Mouse (Mus musculus) midbrain, embryonic 15.5 days (tissue): ENCODE measurements around the gene Smtn. TPM values are rescaled to one million over a fixed set of nuclear protein-coding genes. Genes with fewer than 3 reads are reported as not detected.

Experiments
- ATAC-seq: fragments of 200-750 bp; cut with Nextera tagmentation; replicated peaks from 2 replicates; pipeline ENCODE4 v1.8.0; 2017; ENCODE audit warnings: moderate TSS enrichment
- H3K27ac ChIP-seq: fragments of 300-500 bp; sonication (generic); 2 replicates; pipeline ENCODE4 v1.5.1; 2015; ENCODE audit warnings: mild to moderate bottlenecking, inconsistent platforms
- H3K27me3 ChIP-seq: fragments of 300-500 bp; sonication (generic); replicated peaks from 2 replicates; pipeline ENCODE4 v1.6.1; 2015; ENCODE audit warnings: inconsistent platforms
- H3K36me3 ChIP-seq: fragments of 300-500 bp; sonication (generic); replicated peaks from 2 replicates; pipeline ENCODE4 v1.6.1; 2015; ENCODE audit warnings: inconsistent platforms
- H3K4me1 ChIP-seq: fragments of 300-500 bp; sonication (generic); 2 replicates; pipeline ENCODE4 v1.6.1; 2015; ENCODE audit warnings: inconsistent platforms
- H3K4me2 ChIP-seq: fragments of 300-500 bp; sonication (generic); 2 replicates; pipeline ENCODE4 v1.6.1; 2015; ENCODE audit warnings: inconsistent platforms, mild to moderate bottlenecking, moderate library complexity
- H3K4me3 ChIP-seq: fragments of 300-500 bp; sonication (generic); 2 replicates; pipeline ENCODE4 v1.5.1; 2015; ENCODE audit warnings: mild to moderate bottlenecking, inconsistent platforms
- H3K9ac ChIP-seq: fragments of 300-500 bp; sonication (generic); 2 replicates; pipeline ENCODE4 v1.6.1; 2015; ENCODE audit warnings: mild to moderate bottlenecking, inconsistent platforms
- H3K9me3 ChIP-seq: fragments of 300-500 bp; sonication (generic); 2 replicates; pipeline ENCODE4 v1.6.1; 2016; ENCODE audit warnings: inconsistent platforms
- WGBS: fragments of 180-500 bp; shearing (Covaris S2); methylation state at CpG from one replicate; pipeline ENCODE4 v1.1.7; 2015; ENCODE audit warnings: mixed read lengths; 5-methylcytosine and 5-hydroxymethylcytosine counted together
- polyA plus RNA-seq: library from polyadenylated mRNA; unstranded; fragments of >200 nt; fragmentation: Nextera tagmentation; extraction: Ambion mirVana; gene quantifications from 2 replicates; pipeline ENCODE4 v1.2.1, GENCODE M21; 2015

Smtn gene
- polyA plus RNA-seq, 1 experiment from 2014 or later: 17.9 TPM

DNA sequence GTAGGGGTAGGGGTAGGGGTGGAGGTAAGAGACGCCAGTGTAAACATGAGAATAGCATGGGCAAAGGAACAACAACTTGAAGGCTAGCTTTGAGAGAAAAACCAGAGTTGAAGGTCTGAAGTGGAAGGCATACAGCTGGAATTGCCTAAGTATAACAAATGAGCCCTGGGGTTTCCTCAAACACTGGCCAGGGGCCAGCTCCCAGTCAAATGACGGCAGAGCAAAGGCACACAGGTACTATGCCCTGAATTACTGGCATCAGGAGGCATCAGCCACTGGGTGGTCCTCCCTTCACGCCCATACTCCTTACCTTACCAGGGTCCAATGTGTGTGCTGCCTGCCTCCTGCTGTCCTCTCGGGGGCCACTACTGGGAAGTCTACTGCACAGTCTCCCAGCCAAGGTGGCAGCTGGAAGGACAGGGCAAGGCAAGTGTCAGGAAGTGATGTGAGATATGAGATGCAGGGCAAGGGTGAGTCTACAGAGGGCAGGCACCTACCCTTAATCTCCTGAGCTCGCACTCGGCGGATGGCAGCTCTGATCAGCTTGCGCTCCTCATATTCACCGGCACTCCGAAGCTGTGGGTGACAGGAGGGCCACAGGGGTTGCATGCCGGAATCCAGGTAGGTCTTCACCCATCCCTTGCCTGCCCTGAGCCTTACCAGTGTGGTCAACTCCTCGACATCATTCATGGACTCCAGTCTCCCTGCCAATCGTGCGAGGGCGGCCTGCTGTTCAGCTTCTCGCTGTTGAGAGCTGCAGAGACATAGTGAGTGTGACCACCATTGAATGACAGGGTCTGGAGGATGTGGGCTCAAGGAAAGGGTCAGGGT is 8.1 kb downstream of the Smtn start:
- Histone ChIP-seq H3K4me2 (no peak overlapping the region), H3K4me1 (peaks cover 15% of the 10 kb centered on the region; the same call in 1 of the 2 replicates), H3K27me3 (no peaks in the 10 kb centered on the region), H3K36me3 (no peaks in the 10 kb centered on the region), H3K9ac (no peak overlapping the region), H3K9me3 (no peaks in the 10 kb centered on the region), H3K27ac (no peak overlapping the region), H3K4me3 (no peak overlapping the region)
- WGBS: 91% methylated on average over 16 of the region's 16 CpGs
- ATAC-seq: no peak

DNA sequence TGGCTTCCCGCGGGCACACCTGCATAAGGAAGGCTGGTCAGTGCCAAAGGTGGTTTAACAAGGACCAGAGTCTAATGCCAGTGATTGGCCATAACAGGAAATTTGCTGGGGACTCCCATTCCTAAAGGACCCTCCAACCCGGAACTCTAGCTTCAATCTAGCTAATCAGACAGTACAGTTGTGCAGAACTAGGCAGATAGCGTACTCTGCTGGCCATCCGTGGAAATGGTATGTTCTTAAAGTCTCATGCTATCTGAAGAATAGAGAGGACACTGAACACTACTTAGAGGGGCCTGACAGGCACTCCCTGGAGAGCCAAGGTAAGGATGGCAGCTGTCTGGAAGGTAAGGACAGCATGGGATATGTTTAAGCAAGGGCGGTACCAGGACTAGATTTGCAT is 8.8 kb downstream of the Smtn start:
- no peaks in the 10 kb centered on the region for H3K27me3 ChIP-seq
- no peak for ATAC-seq

DNA sequence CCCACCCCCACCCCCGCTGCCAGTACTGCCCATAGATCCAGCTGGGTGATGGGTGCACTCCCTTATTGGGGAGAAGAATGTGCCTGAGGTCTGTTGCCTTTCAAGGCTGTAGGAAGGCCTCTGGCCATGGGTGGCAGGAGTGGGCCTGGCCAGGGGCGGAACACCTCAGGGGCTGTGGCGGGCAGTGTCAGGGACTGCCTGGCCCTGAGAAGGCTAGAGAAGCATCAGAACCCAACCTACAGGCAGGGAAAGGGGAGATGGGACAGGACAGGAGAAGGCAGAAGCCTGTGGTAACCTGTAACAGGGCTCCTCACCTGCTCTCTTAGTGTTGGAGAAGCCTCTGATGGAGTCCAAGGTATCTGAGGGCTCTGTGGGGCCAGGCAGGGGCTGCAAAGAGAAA is 9.7 kb downstream of the Smtn start:
- Histone ChIP-seq H3K36me3 (no peaks in the 10 kb centered on the region), H3K4me3 (no peak overlapping the region), H3K4me2 (no peak overlapping the region), H3K9ac (no peak overlapping the region), H3K27ac (no peak overlapping the region), H3K9me3 (no peaks in the 10 kb centered on the region), H3K27me3 (no peaks in the 10 kb centered on the region), H3K4me1 (peaks cover 9% of the 10 kb centered on the region; the same call in 1 of the 2 replicates)
- ATAC-seq: no peak
- 93% methylated on average over 3 of the region's 3 CpGs for WGBS

More for the DNA sequence above, 8.8 kb downstream of the Smtn start:
- no peaks in the 10 kb centered on the region for H3K9me3 ChIP-seq
- no peaks in the 10 kb centered on the region for H3K36me3 ChIP-seq
- WGBS: 80% methylated on average over 6 of the region's 6 CpGs
- peaks cover 15% of the 10 kb centered on the region; the same call in 1 of the 2 replicates for H3K4me1 ChIP-seq
- no peak overlapping the region for H3K9ac ChIP-seq
- no peak overlapping the region for H3K27ac ChIP-seq
- no peak overlapping the region for H3K4me2 ChIP-seq
- no peak overlapping the region for H3K4me3 ChIP-seq

DNA sequence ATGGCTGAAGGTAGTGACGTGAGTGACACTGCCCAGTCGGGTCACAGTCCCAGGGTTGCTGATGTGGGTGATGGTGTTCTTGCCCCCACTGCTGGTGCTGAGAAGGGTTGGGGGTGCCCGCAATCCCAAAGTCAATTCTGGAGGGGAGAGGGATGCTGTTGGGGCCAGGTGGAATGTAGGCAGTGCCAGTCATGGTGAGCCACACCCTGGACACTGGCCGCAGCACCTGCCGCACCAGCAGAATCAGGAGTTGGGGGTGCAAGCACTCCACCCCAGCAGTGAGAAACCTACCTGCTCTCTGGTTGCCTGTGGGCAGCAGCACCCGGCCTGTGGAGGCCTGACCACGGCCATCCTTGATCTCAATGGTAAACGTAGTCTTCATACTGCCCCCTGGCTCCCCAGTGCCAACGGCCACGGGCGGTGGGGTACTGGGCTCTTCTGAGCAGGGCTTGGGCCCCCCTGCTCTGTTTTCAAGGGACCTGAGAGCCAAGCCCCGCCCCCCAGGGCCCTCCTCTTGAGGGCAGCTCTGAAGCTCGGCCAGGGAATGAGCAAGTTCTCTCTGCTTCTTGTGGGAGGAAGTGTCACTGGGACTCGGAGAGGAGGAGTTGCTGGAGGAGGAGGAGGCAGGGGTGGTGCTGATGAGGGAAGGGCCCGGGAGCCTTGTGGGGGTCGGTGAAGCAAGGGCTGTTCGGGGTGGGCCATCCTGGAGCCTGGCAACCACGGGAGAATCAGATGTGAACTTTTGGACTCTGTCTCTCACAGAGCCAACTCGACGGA is 10.7 kb downstream of the Smtn start:
- Histone ChIP-seq H3K4me2 (no peak overlapping the region), H3K9me3 (no peaks in the 10 kb centered on the region), H3K4me1 (no peaks in the 10 kb centered on the region), H3K4me3 (no peak overlapping the region), H3K27me3 (no peaks in the 10 kb centered on the region), H3K36me3 (no peaks in the 10 kb centered on the region), H3K27ac (no peak overlapping the region), H3K9ac (no peak overlapping the region)
- ATAC-seq: no peak
- 82% methylated on average over 20 of the region's 20 CpGs for WGBS

DNA sequence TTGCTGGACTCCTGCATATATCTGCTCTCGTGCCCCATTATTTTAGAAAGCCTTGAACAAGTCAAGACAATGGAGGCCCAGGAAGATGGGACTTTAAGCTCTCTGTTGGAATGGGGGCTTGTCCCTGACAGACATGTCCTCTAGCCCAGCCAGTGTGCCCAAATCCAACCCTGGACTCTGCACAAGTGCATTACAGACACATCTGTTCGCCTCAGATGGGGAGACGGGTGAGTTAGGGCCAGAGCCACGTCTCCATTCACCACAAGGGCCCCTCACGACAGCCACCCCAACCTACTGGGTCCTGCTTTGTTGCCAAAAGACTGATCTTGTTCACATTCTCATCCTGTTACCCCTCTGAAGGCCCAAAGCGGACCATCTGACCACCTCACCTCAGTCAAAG is 12.2 kb downstream of the Smtn start:
- H3K9ac ChIP-seq: no peak overlapping the region
- H3K4me3 ChIP-seq: no peak overlapping the region
- WGBS: 88% methylated on average over 6 of the region's 6 CpGs
- H3K4me2 ChIP-seq: no peak overlapping the region
- no peak for ATAC-seq
- H3K27ac ChIP-seq: no peak overlapping the region
- H3K36me3 ChIP-seq: no peaks in the 10 kb centered on the region
- H3K27me3 ChIP-seq: no peaks in the 10 kb centered on the region
- H3K4me1 ChIP-seq: no peaks in the 10 kb centered on the region
- no peaks in the 10 kb centered on the region for H3K9me3 ChIP-seq

DNA sequence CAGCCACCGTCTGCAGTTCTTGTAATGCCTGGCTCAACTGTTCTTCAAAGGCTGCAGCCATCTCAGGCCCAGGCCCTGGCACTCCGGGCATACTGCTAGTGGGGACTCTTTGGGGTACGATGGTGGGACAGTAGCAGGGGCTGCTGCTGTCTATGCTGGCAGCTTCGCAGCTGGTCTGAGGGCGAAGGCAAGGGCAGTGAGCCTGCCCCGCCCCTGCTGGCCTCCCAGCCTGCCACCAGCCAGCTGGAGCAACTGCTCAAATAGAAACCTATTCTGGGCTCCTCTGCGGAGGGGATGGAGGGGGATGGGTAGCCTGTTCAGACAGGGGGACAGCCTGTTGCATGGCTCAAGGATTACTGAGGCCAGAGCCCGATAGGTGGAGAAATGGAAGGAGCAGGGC is 12.6 kb downstream of the Smtn start:
- Histone ChIP-seq H3K27me3 (no peaks in the 10 kb centered on the region), H3K27ac (no peak overlapping the region), H3K4me2 (no peak overlapping the region), H3K36me3 (no peaks in the 10 kb centered on the region), H3K9ac (no peak overlapping the region), H3K9me3 (no peaks in the 10 kb centered on the region), H3K4me3 (no peak overlapping the region), H3K4me1 (no peaks in the 10 kb centered on the region)
- ATAC-seq: no peak
- WGBS: 76% methylated on average over 8 of the region's 8 CpGs

DNA sequence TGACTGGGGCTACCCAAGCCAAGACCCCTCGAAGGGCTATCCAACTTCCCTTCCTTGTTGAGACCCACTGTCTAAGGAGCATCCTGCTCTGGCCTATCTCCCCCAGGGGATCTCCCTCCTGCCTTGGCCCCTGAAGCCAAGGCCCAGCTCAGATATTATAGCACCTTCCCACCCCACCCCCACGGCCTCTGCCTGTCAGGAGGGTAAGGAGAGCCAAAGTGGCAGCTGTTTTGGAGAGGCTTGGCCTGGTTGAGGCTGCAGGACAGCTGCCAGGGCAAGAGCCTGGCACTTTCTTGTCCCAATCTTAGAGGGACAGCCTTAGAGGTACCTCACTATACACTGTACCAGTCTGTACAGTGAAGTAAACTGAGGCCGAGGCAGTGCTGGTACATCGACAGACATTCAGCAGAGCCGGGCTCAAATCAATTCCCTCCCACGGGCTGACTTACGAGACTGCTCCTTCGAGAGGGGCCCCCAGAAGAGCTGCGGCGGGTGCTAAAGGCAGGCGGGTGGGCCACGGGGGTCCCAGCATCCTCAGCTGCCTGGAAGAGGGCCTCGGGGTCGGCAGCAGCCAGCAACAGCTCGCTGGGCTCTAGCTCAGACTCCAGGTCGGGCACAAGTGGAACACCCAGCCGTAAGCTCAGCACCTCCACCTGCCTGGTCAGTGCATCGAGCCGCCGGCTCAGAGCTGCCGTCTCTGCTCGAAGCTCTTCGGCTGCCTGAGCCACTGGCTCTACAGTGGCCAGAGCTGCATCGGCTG is 13.3 kb downstream of the Smtn start:
- no peak for ATAC-seq
- Histone ChIP-seq H3K36me3 (no peaks in the 10 kb centered on the region), H3K4me1 (no peaks in the 10 kb centered on the region), H3K27ac (no peak overlapping the region), H3K27me3 (no peaks in the 10 kb centered on the region), H3K9ac (no peak overlapping the region), H3K4me2 (no peak overlapping the region), H3K4me3 (no peak overlapping the region), H3K9me3 (no peaks in the 10 kb centered on the region)
- 90% methylated on average over 24 of the region's 24 CpGs for WGBS

DNA sequence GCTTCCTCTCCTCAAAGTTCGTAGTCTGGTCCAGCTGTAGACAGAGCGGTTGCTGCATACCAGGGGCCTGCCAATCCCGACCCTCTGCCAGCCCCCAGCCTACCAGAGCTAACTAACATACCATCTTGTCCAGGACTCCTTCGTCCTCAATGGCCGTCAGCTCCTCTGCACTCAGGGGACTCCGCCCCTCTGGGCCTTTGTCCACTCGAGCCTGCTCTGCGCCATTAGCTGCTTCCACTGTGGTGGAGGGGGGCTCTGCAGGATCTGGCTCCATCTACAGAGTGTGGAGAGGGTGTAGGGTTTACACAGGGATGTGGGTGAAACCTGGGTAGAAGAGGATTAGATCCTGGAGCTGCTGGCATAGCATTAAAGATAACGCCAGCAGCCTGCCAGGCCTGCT is 14.2 kb downstream of the Smtn start:
- Histone ChIP-seq H3K9ac (no peak overlapping the region), H3K4me3 (no peak overlapping the region), H3K36me3 (no peaks in the 10 kb centered on the region), H3K9me3 (no peaks in the 10 kb centered on the region), H3K4me1 (no peaks in the 10 kb centered on the region), H3K27me3 (no peaks in the 10 kb centered on the region), H3K4me2 (no peak overlapping the region), H3K27ac (no peak overlapping the region)
- 78% methylated on average over 9 of the region's 9 CpGs for WGBS
- no peak for ATAC-seq

DNA sequence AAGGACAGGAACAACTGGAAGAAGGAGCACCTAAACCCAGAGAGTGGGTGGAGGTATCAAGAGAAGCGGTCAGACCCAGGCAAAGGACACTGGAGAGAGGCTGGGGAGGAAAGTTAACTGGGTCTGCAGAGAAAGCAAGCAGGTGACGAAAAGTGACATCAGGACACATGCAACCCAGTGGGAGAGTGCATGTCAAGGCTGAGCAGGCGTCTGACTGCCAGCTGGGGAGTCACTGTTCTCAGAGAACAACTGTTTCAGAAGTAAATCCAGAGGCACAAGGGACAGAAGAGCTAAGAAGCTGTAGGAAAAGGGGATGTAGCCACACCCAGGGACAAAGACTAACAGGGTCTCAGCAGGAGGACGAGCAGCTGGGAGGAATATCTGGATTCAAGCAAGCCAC is 14.9 kb downstream of the Smtn start:
- H3K36me3 ChIP-seq: no peaks in the 10 kb centered on the region
- H3K27ac ChIP-seq: no peak overlapping the region
- no peaks in the 10 kb centered on the region for H3K27me3 ChIP-seq
- ATAC-seq: no peak
- no peak overlapping the region for H3K9ac ChIP-seq
- H3K9me3 ChIP-seq: no peaks in the 10 kb centered on the region
- H3K4me1 ChIP-seq: no peaks in the 10 kb centered on the region
- no peak overlapping the region for H3K4me3 ChIP-seq
- H3K4me2 ChIP-seq: no peak overlapping the region
- 79% methylated on average over 4 of the region's 4 CpGs for WGBS

DNA sequence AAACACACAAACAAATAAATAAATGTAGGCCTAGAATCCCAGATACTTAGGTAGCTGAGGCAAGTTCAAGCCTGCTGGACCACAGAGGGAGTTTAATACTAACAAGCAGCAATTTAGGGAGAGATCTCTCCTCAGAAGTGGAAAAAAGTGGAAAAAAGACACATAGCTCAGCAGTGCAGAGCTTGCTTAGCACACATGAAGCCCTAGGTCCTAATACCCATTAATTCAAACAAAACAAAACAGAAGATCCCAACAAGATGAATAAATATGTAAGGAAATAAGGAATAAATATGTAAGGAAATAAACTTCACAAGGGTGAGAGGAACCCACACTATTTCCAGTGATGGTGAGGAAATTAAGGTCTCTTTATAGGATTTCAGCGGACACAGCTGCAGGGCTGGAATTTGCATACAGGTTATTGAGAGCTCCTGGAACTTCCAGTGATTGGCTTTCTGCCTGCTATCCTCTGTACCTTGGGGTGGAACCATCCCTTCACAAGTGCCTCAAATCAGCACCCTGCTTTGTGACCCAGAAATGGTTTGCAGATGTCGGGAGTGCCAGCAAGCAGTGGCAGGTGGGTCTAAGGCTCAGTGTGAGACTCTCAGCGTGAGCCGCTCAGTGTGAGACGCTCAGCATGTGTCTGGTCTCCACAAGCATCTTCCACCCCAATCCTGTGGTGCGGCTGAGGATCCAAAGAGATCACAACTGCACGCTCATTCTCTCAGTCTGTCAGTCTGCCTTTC is 16.4 kb downstream of the Smtn start:
- Histone ChIP-seq H3K4me3 (no peak overlapping the region), H3K27ac (no peak overlapping the region), H3K9me3 (no peaks in the 10 kb centered on the region), H3K27me3 (no peaks in the 10 kb centered on the region), H3K9ac (no peak overlapping the region), H3K36me3 (no peaks in the 10 kb centered on the region), H3K4me1 (no peaks in the 10 kb centered on the region), H3K4me2 (no peak overlapping the region)
- no peak for ATAC-seq
- 77% methylated on average over 7 of the region's 7 CpGs for WGBS

DNA sequence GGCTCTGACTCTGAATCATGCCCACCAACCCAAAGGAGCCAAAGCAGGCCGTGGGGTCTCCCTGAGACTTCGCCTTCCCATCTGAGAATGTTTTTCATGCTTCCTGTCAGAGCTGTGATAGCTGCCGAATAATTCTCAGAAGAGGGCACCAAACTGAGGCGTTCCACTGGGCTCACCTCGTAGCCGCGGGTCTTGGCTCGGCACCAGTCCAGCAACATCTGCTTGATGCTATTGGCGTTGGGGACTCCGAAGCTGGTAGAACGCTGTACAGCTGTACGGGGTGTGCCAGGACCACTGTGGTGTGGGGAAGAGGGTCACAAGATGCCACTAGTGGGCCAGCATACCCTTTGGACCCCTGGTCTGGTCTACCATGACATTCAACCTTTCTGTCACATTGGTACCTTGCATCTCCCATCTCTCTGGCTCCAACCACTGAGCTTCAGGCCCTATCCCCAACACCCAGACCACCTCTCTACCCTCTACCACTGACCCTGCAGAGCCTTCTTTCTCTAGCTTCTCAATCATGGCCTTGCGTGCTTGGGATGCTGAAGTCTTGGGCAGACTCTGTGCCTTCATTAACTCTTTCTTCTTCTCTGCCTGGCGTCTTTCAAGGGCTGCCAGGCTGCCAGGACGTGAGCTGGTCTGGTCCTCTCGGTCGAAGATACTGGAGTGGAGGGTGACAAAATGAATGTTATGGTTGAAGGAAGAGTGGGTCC is 18.0 kb downstream of the Smtn start:
- Histone ChIP-seq H3K9ac (no peak overlapping the region), H3K27ac (no peak overlapping the region), H3K4me2 (no peak overlapping the region), H3K4me1 (peaks cover 4% of the 10 kb centered on the region), H3K36me3 (no peaks in the 10 kb centered on the region), H3K9me3 (no peaks in the 10 kb centered on the region), H3K27me3 (peaks cover 5% of the 10 kb centered on the region; the same call in 1 of the 2 replicates), H3K4me3 (no peak overlapping the region)
- 93% methylated on average over 17 of the region's 17 CpGs for WGBS
- no peak for ATAC-seq
